Mouse (Mus musculus): ENCODE results near the gene Peg3. TPM values are rescaled to one million over a fixed set of nuclear protein-coding genes. Genes with fewer than 3 reads are reported as not detected.

The Peg3 gene
- total RNA-seq, 2 experiments from 2014 or later = 69.5 to 75.3 TPM

GRCm38 (mm10) chr7:6709396-6709795 lies 20.8 kb downstream of the Peg3 start:
- no peak for DNase-seq

GRCm38 (mm10) chr7:6708451-6709180 lies 21.6 kb downstream of the Peg3 start:
- peak; percentile 17 for DNase-seq

- no peak for DNase-seq
These were observed 22.7 kb downstream of the Peg3 start for GRCm38 (mm10) chr7:6707416-6708015.

DNA sequence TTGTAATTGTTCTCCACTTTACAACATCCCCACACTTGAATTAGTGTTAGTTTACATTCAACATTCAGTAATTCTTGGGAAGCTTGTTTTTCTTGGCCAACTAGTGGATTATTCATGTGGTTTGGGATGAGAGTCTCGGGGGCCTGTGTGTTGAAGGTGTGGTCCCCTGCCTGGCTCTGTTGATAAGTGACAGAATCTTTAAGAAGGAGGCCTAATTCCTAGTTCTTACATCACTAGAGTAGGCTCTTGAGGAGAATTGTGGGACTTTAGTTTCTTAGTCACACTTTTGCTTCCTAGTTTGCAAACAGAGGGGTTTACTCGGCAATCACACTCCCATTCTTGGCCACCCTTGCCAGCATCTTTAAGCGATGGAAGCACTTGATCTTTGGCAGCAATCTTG lies 31.0 kb downstream of the Peg3 start:
- no peak for DNase-seq

GRCm38 (mm10) chr7:6696241-6697045 lies 33.8 kb downstream of the Peg3 start, which contains the start of gene Zim1:
Gene Zim1 (minus strand): TSS chr7:6696450.
- peak; percentile 90 for DNase-seq

- DNase-seq = no peak
These were observed 44.7 kb downstream of the Peg3 start for GRCm38 (mm10) chr7:6685511-6685910.

GRCm38 (mm10) chr7:6666726-6667125 lies 63.5 kb downstream of the Peg3 start:
- DNase-seq = peak; percentile 8

DNA sequence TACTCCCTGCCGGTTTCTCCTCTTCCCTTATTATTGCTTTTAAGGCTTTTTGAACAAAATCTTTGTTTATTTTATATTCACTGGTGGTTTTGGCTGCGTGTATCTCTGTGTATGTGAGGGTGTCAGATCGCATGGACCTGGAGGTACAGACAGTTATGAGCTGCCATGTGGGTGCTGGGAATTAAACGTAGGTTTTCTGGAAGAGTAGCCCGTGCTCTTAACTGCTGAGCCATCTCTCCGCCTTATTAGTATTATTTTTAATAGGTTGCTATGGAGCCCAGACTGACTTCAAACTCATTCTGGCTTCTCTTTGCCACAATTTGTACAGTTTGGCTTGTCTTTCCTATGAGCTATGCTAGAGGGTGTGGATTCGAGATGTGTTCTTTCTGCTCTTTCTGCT lies 66.8 kb downstream of the Peg3 start:
- no peak for DNase-seq

GRCm38 (mm10) chr7:6659605-6660004 lies 70.6 kb downstream of the Peg3 start:
- DNase-seq = peak; percentile 53

- DNase-seq = no peak
These were observed 71.6 kb downstream of the Peg3 start for GRCm38 (mm10) chr7:6658606-6659005.

Other genes starting within 250 kb of the Peg3 start
- gene Olfr5, start 243.5 kb downstream of the Peg3 start, total RNA-seq (2021) = not detected
- gene Olfr1347, start 230.7 kb downstream of the Peg3 start, total RNA-seq (2021) = not detected
- gene Olfr1348, start 221.7 kb downstream of the Peg3 start, total RNA-seq (2021) = not detected
- not detected for gene Olfr1349, start 207.5 kb downstream of the Peg3 start, total RNA-seq (2021)
- gene Olfr1350, start 165.6 kb downstream of the Peg3 start, total RNA-seq (2021) = not detected
- gene Zim1, start 34.0 kb downstream of the Peg3 start, total RNA-seq (2021) = 10 to 100 TPM; 20.6 to 20.8 TPM
- 1 to 10 TPM; 4.5 to 4.6 TPM for gene Usp29, start 147 bp upstream of the Peg3 start, total RNA-seq (2021)